Mouse (Mus musculus) kidney, embryonic 14.5 days (tissue): Measurements from ENCODE around the gene Rpp25l. TPM values are rescaled to one million over a fixed set of nuclear protein-coding genes. Genes with fewer than 3 reads are reported as not detected.

Experiments
- polyA plus RNA-seq: library from polyadenylated mRNA; unstranded; fragments of >200 nt; fragmentation: Nextera tagmentation; extraction: Ambion mirVana; gene quantifications from 2 replicates; pipeline ENCODE4 v1.2.1, GENCODE M21; 2014

The Rpp25l gene
- polyA plus RNA-seq, 1 experiment from 2014 or later = 91.3 TPM

Other genes with a start within 250 kb of the Rpp25l start
- 8.5 and 9.3 TPM in 2 replicates for gene Kif24, start 248.6 kb downstream of the Rpp25l start, polyA plus RNA-seq
- 61.5 and 75.7 TPM in 2 replicates for gene Nudt2, start 248.4 kb downstream of the Rpp25l start, polyA plus RNA-seq
- 3.8 and 8.9 TPM in 2 replicates for gene AI464131, start 210.5 kb downstream of the Rpp25l start, polyA plus RNA-seq
- 0.93 and 1.0 TPM in 2 replicates for gene 1110017D15Rik, start 196.2 kb downstream of the Rpp25l start, polyA plus RNA-seq
- 2.2 and 2.7 TPM in 2 replicates for gene Fam219a, start 144.0 kb downstream of the Rpp25l start, polyA plus RNA-seq
- gene Dnaic1, start 143.8 kb downstream of the Rpp25l start, polyA plus RNA-seq = 2.2 and 2.4 TPM in 2 replicates
- gene Enho, start 73.2 kb downstream of the Rpp25l start, polyA plus RNA-seq = 23.2 and 23.5 TPM in 2 replicates
- gene Cntfr, start 16.4 kb downstream of the Rpp25l start, polyA plus RNA-seq = 16.6 and 31.5 TPM in 2 replicates
- gene Il11ra1, start 13.5 kb downstream of the Rpp25l start, polyA plus RNA-seq = 122 and 125 TPM in 2 replicates
- 107 and 114 TPM in 2 replicates for gene Dctn3, start 9.6 kb upstream of the Rpp25l start, polyA plus RNA-seq
- 0.12 TPM in 1 of 2 replicates, not detected in the other for gene Arid3c, start 17.6 kb upstream of the Rpp25l start, polyA plus RNA-seq
- gene Galt, start 41.7 kb upstream of the Rpp25l start, polyA plus RNA-seq = 35.0 and 42.1 TPM in 2 replicates
- gene Sigmar1, start 42.6 kb upstream of the Rpp25l start, polyA plus RNA-seq = 80.8 and 92.2 TPM in 2 replicates
- gene Ccl27a, start 60.7 kb upstream of the Rpp25l start, polyA plus RNA-seq = 36.5 and 42.3 TPM in 2 replicates
- gene Gm21541, start 190.1 kb upstream of the Rpp25l start, polyA plus RNA-seq = not detected in 2 replicates
- gene Gm20878, start 228.0 kb upstream of the Rpp25l start, polyA plus RNA-seq = 1.3 and 1.8 TPM in 2 replicates